Mouse (Mus musculus) E14TG2a.4 (cell line): ENCODE results near the gene Upp2.

Experiments used
- CTCF ChIP-seq: conservative IDR thresholded peaks from 2 replicates; pipeline ENCODE4 v1.5.1; 2014; ENCODE audit warnings: low read length
- NANOG ChIP-seq: IDR thresholded peaks from 2 replicates; pipeline ENCODE4 v1.6.1; 2014; ENCODE audit warnings: borderline replicate concordance, low read length, mixed read lengths
- POU5F1 ChIP-seq: IDR thresholded peaks from 2 replicates; pipeline ENCODE4 v1.6.1; 2014; ENCODE audit warnings: low read length, borderline replicate concordance

- no peak for TF ChIP-seq CTCF
- TF ChIP-seq POU5F1: no peak
- TF ChIP-seq NANOG: no peak
These were observed 136.1 kb downstream of the Upp2 start for GRCm38 (mm10) chr2:58703226-58703625.
